Mouse (Mus musculus) forebrain, embryonic 10.5 days (tissue): ENCODE measurements around the gene Fras1. TPM values are rescaled to one million over a fixed set of nuclear protein-coding genes. Genes with fewer than 3 reads are reported as not detected.

Experiments
- DNase-seq: peaks from one replicate; pipeline ENCODE4 v3.0.0-alpha.2; 2017; ENCODE audit warnings: low spot score; ENCODE audit errors: extremely low spot score
- H3K27ac ChIP-seq: fragments of 300-500 bp; sonication (generic); 2 replicates; pipeline ENCODE4 v1.5.1; 2016; ENCODE audit warnings: mild to moderate bottlenecking
- H3K27me3 ChIP-seq: fragments of 300-500 bp; sonication (generic); 2 replicates; pipeline ENCODE4 v1.6.1; 2016; ENCODE audit warnings: mild to moderate bottlenecking; ENCODE audit not compliant: poor library complexity, severe bottlenecking
- H3K36me3 ChIP-seq: fragments of 300-500 bp; sonication (generic); replicated peaks from 2 replicates; pipeline ENCODE4 v1.6.1; 2016; ENCODE audit warnings: mild to moderate bottlenecking, moderate library complexity
- H3K4me1 ChIP-seq: fragments of 300-500 bp; sonication (generic); 2 replicates; pipeline ENCODE4 v1.6.1; 2016
- H3K4me3 ChIP-seq: fragments of 300-500 bp; sonication (generic); 2 replicates; pipeline ENCODE4 v1.5.1; 2016; ENCODE audit warnings: mild to moderate bottlenecking, moderate library complexity
- H3K9me3 ChIP-seq: fragments of 300-500 bp; sonication (generic); 2 replicates; pipeline ENCODE4 v1.6.1; 2016; ENCODE audit warnings: mild to moderate bottlenecking, moderate library complexity
- WGBS: fragments of 180-500 bp; shearing (Covaris S2); methylation state at CpG from one replicate; pipeline ENCODE4 v1.1.7; 2016; 5-methylcytosine and 5-hydroxymethylcytosine counted together
- polyA plus RNA-seq: library from polyadenylated mRNA; unstranded; fragments of >200 nt; fragmentation: Nextera tagmentation; extraction: Ambion mirVana; gene quantifications from 2 replicates; pipeline ENCODE4 v1.2.1, GENCODE M21; 2016

The Fras1 gene
- polyA plus RNA-seq, 1 experiment from 2014 or later: 9.8 TPM

- Histone ChIP-seq H3K4me1 (no peaks in the 10 kb centered on the region), H3K4me3 (no peak overlapping the region), H3K27ac (no peak overlapping the region), H3K9me3 (no peaks in the 10 kb centered on the region), H3K27me3 (no peaks in the 10 kb centered on the region), H3K36me3 (no peaks in the 10 kb centered on the region)
- 94% methylated on average over 2 of the region's 2 CpGs for WGBS
- DNase-seq: no peak
Measured at GRCm38 (mm10) chr5:96462197-96462596, 88.4 kb downstream of the Fras1 start.

- 76% methylated on average over 7 of the region's 7 CpGs for WGBS
- DNase-seq: no peak
- Histone ChIP-seq H3K9me3 (no peaks in the 10 kb centered on the region), H3K4me3 (no peak overlapping the region), H3K27ac (no peak overlapping the region), H3K27me3 (no peaks in the 10 kb centered on the region), H3K36me3 (no peaks in the 10 kb centered on the region), H3K4me1 (no peaks in the 10 kb centered on the region)
Measured at GRCm38 (mm10) chr5:96466461-96466860, 92.7 kb downstream of the Fras1 start.

GRCm38 (mm10) chr5:96471995-96472394, 98.2 kb downstream of the Fras1 start:
- Histone ChIP-seq H3K36me3 (no peaks in the 10 kb centered on the region), H3K4me1 (no peaks in the 10 kb centered on the region; the same call in 1 of the 2 replicates), H3K27me3 (no peaks in the 10 kb centered on the region), H3K27ac (no peak overlapping the region), H3K9me3 (no peaks in the 10 kb centered on the region), H3K4me3 (no peak overlapping the region)
- WGBS: 67% methylated on average over 3 of the region's 3 CpGs
- DNase-seq: no peak

GRCm38 (mm10) chr5:96475488-96475887, 101.7 kb downstream of the Fras1 start:
- Histone ChIP-seq H3K9me3 (no peaks in the 10 kb centered on the region), H3K27me3 (no peaks in the 10 kb centered on the region), H3K4me1 (no peaks in the 10 kb centered on the region; the same call in 1 of the 2 replicates), H3K4me3 (no peak overlapping the region), H3K36me3 (no peaks in the 10 kb centered on the region), H3K27ac (no peak overlapping the region)
- WGBS: 92% methylated on average over 3 of the region's 3 CpGs
- DNase-seq: no peak

- no peaks in the 10 kb centered on the region for H3K36me3 ChIP-seq
- no peak for DNase-seq
- no peaks in the 10 kb centered on the region for H3K4me1 ChIP-seq
- no peaks in the 10 kb centered on the region for H3K27me3 ChIP-seq
- no peak overlapping the region for H3K4me3 ChIP-seq
- H3K27ac ChIP-seq: no peak overlapping the region
- H3K9me3 ChIP-seq: no peaks in the 10 kb centered on the region
Measured at GRCm38 (mm10) chr5:96479003-96479402, 105.2 kb downstream of the Fras1 start.

GRCm38 (mm10) chr5:96481159-96481558, 107.4 kb downstream of the Fras1 start:
- H3K27me3 ChIP-seq: no peaks in the 10 kb centered on the region
- H3K9me3 ChIP-seq: no peaks in the 10 kb centered on the region
- no peaks in the 10 kb centered on the region for H3K36me3 ChIP-seq

GRCm38 (mm10) chr5:96482054-96482453, 108.3 kb downstream of the Fras1 start:
- no peaks in the 10 kb centered on the region for H3K9me3 ChIP-seq
- H3K4me3 ChIP-seq: no peak overlapping the region
- H3K4me1 ChIP-seq: no peaks in the 10 kb centered on the region
- H3K36me3 ChIP-seq: no peaks in the 10 kb centered on the region
- H3K27ac ChIP-seq: no peak overlapping the region
- no peak for DNase-seq
- WGBS: 81% methylated on average over 4 of the region's 4 CpGs
- H3K27me3 ChIP-seq: no peaks in the 10 kb centered on the region

More at GRCm38 (mm10) chr5:96481159-96481558, 107.4 kb downstream of the Fras1 start:
- 91% methylated on average over 2 of the region's 2 CpGs for WGBS
- H3K27ac ChIP-seq: no peak overlapping the region
- no peak for DNase-seq
- no peak overlapping the region for H3K4me3 ChIP-seq
- H3K4me1 ChIP-seq: no peaks in the 10 kb centered on the region

GRCm38 (mm10) chr5:96492497-96492896, 118.7 kb downstream of the Fras1 start:
- H3K27me3 ChIP-seq: no peaks in the 10 kb centered on the region
- no peaks in the 10 kb centered on the region for H3K9me3 ChIP-seq
- H3K36me3 ChIP-seq: no peaks in the 10 kb centered on the region
- H3K4me1 ChIP-seq: no peaks in the 10 kb centered on the region
- no peak overlapping the region for H3K27ac ChIP-seq
- no peak for DNase-seq
- H3K4me3 ChIP-seq: no peak overlapping the region
- 100% methylated on average over 1 of the region's 1 CpGs for WGBS

GRCm38 (mm10) chr5:96494502-96495292, 120.9 kb downstream of the Fras1 start:
- no peaks in the 10 kb centered on the region for H3K4me1 ChIP-seq
- no peaks in the 10 kb centered on the region for H3K27me3 ChIP-seq
- no peak overlapping the region for H3K27ac ChIP-seq
- H3K36me3 ChIP-seq: no peaks in the 10 kb centered on the region
- 93% methylated on average over 7 of the region's 7 CpGs for WGBS
- no peak for DNase-seq
- H3K4me3 ChIP-seq: no peak overlapping the region
- no peaks in the 10 kb centered on the region for H3K9me3 ChIP-seq

GRCm38 (mm10) chr5:96498083-96498482, 124.3 kb downstream of the Fras1 start:
- H3K27me3 ChIP-seq: no peaks in the 10 kb centered on the region
- no peak for DNase-seq
- 76% methylated on average over 2 of the region's 2 CpGs for WGBS
- H3K36me3 ChIP-seq: no peaks in the 10 kb centered on the region
- H3K4me3 ChIP-seq: no peak overlapping the region
- H3K27ac ChIP-seq: no peak overlapping the region
- H3K9me3 ChIP-seq: no peaks in the 10 kb centered on the region
- H3K4me1 ChIP-seq: no peaks in the 10 kb centered on the region

GRCm38 (mm10) chr5:96501783-96502182, 128.0 kb downstream of the Fras1 start:
- Histone ChIP-seq H3K27me3 (no peaks in the 10 kb centered on the region), H3K9me3 (no peaks in the 10 kb centered on the region), H3K4me3 (no peak overlapping the region), H3K4me1 (no peaks in the 10 kb centered on the region), H3K36me3 (no peaks in the 10 kb centered on the region), H3K27ac (no peak overlapping the region)
- no peak for DNase-seq
- 84% methylated on average over 4 of the region's 4 CpGs for WGBS

GRCm38 (mm10) chr5:96502400-96502799, 128.6 kb downstream of the Fras1 start:
- H3K9me3 ChIP-seq: no peaks in the 10 kb centered on the region
- no peaks in the 10 kb centered on the region for H3K36me3 ChIP-seq
- no peak overlapping the region for H3K27ac ChIP-seq
- 85% methylated on average over 1 of the region's 1 CpGs for WGBS
- H3K4me1 ChIP-seq: no peaks in the 10 kb centered on the region
- DNase-seq: no peak
- H3K4me3 ChIP-seq: no peak overlapping the region
- no peaks in the 10 kb centered on the region for H3K27me3 ChIP-seq

- Histone ChIP-seq H3K36me3 (no peaks in the 10 kb centered on the region), H3K4me3 (no peak overlapping the region), H3K9me3 (no peaks in the 10 kb centered on the region), H3K27ac (no peak overlapping the region), H3K4me1 (peaks cover 5% of the 10 kb centered on the region; the same call in 1 of the 2 replicates), H3K27me3 (no peaks in the 10 kb centered on the region)
- DNase-seq: no peak
- 84% methylated on average over 5 of the region's 5 CpGs for WGBS
Measured at GRCm38 (mm10) chr5:96511005-96511404, 137.2 kb downstream of the Fras1 start.
